Mouse (Mus musculus): ENCODE measurements at regions not wholly inside any gene's neighbourhood (a gene's known extent, or its start where the extent isn't known, plus 50 kb on each side); places are given as distances from the start of the nearest gene placed in this dataset.
A peak's percentile ranks its signal among the peaks of the same experiment; 100 is the strongest.

DNA sequence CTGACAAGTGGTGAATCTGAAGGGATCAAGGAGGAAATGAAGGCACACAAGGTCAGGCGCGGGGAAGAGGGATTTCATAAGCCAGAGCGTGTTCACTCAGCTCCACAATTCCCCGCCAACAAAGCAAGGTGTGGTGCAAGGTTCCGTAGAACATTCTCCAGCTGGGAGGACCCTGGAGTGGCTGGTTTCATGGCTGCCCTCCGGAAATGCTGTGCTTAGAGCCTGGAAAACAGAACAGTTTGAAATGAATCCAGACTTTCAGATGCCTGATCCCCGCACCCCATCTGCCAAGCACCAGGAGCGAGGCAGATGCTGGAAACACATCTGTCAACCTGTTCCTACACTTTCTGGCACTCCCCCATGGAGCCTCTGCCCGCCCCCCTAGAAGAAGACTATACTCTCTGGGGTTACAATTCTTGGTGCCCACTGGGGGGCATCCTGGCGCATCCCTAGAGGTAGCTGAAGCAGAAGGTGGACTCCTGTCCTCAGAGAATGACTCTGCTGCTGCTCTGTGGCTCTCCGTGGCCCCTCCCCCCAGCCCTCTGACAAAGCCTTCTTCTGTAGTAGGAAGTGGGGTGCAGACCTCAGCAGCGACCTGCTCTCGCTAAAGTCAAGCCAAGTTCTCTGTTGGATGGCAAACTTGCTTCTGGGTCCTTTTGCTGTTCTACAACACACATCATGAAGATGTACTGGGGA, 54.5 kb upstream of the Mafb start:
- DNase-seq (ENCODE audit: low spot score), result no peak

DNA sequence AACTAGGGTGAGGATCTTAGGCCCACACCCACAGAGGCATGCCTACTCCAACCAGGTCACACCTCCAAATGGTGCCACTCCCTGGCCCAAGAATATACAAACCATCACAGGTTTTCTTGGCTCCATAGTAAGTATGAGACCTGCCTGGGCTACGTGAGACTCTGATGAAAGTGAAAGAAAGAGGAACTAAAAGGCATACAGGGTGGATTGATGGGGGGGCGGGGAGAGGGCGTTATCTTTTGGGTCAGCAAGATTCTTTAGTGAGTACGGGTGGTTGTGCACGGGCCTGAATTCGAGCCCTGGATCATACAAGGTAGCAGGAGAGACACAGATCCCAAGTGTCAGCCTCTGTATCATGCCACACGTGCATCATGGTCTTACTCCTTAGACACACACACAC, 57.6 kb upstream of the Mafb start:
- no peak for DNase-seq (ENCODE audit: low spot score)

DNA sequence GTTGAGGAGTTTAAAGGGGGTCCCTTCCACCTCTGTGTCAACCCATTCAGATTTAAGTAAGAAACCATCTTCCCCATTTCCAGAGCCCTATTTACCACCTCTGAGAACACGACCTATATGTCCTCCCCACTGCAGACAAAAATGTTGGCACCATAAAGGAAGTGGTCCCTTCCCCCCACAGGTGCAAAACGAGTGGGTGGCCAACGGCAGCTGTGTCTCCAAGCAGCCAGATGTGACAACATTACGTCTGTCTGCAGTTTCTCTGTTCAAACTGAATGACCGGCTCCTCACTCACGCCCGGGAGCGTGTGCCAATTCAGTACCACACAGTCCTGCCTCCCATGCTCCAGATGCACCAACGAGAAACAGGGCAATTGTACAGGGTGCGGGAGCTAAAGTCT, 60.6 kb upstream of the Mafb start:
- no peak for DNase-seq (ENCODE audit: low spot score)

DNA sequence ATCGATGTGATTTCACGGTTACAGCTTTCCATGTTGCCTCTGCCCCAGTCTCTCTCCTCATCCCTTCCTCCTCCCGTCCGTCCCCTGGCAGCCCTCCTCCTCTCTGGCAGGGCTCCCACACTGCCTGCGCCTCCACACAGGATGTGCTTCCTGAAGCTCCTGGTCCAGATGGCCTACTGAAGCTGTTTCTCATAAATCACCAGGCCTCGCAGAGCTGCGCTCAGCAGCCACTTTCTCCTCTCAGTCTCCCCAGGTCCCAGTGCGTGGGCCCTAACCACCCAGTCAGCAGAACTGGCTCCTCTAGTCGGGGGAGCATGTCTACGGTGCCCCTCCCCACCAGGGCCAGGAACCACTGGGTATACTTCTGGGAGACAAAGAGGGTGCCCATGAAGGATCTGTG, 66.4 kb upstream of the Mafb start:
- DNase-seq (ENCODE audit: low spot score), result peak; percentile 56

DNA sequence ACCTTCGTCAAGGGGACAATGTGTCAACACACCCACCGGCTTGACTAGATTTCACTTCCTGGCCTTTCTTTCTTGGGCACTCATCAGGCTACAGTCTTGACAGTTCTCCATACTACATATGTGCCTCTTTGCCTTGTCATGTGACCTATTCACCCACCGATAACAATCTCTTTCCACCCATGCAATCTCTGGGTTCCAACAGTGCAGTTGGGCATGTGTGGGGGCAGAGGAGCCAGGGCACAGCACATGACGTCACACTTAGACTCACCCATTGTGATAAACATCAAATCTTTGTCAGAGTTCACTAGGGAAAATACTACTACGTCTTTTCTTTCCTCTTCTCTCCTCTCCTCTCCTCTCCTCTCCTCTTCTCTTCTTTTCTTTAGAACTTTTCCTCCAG, 67.8 kb upstream of the Mafb start:
- DNase-seq (ENCODE audit: low spot score), result no peak

DNA sequence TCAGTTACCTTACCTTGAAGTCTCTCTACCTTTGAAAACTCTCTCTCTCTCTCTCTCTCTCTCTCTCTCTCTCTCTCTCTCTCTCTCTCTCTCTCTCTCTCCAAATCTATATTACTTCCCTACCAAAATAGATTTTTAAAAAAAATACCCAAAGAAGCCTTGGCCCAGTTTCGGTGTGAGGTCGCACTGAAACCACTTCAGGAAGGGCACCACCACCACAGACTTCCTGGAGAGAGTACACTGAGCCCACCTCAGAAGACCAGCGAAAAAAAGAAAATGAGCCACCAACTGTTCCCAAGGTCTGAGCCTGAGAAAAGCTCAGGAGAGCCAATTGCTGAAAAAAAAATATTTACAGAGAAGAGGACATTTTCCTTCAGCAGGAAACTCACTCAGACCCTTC, 68.8 kb upstream of the Mafb start:
- no peak for DNase-seq (ENCODE audit: low spot score)

DNA sequence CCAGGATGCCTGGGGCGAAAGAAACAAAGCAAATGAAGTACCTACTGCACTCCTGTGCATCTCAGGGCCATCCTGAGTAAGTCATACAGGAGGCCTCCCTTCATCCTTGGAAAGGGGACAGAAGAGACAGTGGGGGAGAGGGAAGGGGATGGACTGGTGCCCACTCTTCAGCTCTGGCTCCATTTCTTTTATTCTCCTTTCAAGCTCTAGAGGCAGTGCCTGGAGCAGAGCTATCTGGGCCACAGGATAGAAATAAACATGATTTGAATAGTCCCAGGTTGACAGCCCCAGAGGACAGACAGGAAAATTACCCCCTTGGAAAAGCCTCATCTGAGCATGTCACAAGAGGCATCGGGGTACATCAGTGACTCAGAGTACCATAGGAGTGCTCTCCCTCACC, 72.2 kb upstream of the Mafb start:
- no peak for DNase-seq (ENCODE audit: low spot score)

DNA sequence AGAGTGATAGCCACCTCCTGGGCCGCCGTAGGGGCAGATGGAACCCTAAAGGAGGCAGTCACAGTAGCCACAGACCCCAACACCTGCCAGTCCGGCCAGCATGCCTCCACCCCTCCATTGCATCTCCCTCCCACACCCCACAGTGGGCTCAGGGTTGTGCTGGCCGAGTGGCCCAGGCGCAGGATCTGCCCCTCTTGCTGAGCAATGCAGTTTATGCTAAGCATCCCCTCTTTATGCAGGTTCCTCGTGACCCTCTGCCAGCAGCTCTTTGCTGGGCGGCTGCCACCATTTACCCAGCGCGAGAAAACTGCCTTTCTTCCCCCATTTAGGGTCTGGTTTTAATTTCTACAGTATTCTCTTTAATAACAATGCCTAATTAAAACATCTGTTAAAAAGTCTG, 73.4 kb upstream of the Mafb start:
- no peak for DNase-seq (ENCODE audit: low spot score)

DNA sequence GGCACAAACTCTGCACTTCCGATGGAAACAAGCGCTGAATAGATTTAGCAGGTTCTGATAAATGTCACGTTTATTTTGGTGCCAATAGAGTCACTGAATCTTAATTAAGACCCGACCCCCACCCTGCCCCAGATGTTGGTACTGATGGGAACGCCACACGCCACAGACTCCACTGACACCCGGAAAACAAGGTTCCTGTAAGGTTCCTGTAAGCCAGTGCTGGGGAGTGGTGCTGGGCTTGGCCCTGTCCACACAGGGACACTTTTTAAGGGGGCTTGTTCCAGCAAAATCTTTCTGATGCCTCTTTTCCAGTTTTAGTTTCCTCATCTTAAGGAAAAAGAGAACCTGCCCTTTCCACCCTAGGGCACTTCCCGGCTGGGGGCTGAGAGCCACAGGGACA, 84.2 kb upstream of the Mafb start:
- DNase-seq (ENCODE audit: low spot score), result no peak

DNA sequence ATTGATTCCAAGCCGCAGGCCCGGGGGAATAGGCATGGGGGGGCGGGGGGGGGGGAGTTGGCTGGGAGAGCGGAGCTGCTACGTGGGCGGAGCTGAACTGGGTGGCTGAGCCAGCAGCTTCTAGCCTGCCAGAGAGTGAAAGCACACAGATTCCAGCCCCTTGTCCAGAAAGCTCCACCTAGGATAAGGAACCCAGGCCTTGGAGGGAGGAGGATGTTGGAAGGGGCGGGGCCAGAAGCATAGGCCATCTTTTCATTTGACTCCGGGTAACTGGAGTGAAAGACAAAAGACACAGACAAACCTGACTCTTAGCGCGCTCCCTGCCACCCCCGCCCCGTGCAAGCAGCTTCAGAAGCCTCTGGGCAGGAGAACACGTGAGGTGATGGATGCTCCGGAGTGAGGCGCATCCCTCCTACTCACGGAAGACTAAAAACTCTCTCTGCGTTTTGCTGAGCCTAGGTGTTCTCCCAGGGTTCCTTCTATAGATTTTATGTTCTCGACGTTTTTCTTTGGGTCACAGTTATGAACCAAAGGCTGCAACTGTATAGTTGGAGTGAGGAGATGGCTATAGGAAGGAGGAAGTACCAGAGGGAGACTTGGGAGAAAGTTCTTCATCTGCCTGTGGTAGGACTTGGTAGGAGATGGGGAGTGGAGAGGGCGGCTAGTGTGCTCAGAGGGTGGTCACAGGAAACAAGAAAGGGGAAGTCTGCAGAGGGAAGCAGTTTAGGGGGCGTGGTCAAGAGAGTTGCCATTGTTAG, 84.8 kb upstream of the Mafb start:
- DNase-seq (ENCODE audit: low spot score), result peak; percentile 52

DNA sequence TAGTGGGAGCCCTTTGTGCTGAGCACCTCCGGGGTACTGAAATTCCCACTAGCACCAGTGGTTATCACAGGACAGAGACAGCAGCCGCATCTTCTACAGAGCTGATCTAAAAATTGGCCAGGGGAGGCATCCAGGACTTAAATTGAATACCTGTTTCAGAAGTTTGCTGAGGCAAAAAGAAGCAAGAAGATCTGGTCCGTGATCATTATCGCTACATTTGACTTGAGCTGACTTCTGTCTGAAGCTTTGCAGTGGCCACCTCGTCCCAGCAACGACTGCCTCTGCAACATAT, 85.3 kb upstream of the Mafb start:
- no peak for DNase-seq (ENCODE audit: low spot score)

DNA sequence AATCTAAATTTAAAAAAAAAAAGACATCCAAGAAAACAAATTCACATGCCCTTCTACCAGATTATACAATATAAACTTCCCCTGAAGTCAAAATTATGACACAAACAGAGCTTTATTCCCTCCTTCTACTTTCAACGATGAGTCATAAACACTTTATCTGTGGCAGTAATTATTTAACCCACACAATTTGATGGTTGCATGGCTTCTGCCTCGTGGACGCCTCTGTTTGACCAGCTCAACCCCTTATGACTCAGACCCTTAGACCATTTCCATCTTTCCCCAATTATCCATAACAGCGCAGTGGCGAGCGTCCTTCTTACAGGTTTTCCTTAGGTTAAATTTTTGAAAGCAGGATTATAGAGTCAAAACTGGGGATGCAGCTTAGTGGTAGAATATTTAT, 85.9 kb upstream of the Mafb start:
- DNase-seq (ENCODE audit: low spot score), result no peak

DNA sequence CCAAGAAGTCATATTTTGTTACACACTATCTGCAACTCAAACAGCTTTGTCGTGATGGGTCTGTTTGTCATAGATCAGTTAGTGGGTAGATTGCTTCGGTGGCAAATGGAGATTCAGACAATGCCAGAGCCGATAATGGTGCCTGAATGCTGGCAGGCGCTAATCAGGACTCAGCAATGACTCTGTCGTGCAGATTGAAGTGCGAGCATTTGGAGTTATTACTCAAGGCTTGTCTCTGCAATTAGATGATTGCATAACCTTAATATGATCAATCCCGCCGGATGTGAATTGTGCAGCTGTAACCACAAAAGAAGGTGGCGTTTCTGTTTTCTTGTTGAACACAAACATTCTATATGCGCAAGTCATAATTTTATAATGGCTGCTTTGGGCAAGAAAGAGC, 88.8 kb upstream of the Mafb start:
- DNase-seq (ENCODE audit: low spot score), result no peak

DNA sequence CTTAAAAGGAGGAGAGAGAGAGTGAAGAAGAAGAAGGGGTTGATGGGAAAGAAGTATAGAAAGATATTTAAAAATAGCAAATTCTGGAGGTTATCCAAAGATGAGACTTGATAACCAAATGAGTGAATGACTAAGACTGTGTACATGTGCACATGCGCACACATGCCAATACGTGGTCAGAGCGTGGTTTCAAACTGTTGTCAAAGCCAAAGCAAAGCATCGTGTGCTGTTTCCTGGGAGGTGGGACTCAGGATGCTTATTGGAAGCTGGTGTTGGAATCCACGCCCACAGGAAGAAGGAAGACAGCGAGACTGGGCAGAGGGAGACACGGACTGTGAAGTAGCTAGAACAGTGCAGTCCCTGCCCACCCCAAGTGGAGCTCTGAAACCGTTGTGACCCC, 89.8 kb upstream of the Mafb start:
- no peak for DNase-seq (ENCODE audit: low spot score)

DNA sequence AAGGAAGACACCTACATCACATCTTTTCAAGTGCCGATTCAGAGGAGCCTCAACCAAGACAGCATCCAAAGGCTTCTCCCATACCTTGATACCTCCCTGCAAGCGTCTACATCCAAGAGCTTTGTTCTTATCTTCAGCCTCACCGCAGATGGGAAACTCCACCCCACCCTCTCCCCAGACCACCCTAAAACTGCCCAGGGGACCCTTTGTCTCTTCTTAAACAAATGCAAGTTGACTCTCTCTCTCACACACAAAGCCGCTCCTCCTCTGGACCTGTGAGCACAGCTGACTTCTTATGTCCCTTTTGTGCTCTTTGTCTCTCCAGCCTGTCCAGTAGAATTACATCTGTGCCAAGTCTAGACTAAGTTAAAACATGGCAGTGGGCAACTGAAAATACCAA, 104.7 kb upstream of the Mafb start:
- DNase-seq (ENCODE audit: low spot score), result no peak

DNA sequence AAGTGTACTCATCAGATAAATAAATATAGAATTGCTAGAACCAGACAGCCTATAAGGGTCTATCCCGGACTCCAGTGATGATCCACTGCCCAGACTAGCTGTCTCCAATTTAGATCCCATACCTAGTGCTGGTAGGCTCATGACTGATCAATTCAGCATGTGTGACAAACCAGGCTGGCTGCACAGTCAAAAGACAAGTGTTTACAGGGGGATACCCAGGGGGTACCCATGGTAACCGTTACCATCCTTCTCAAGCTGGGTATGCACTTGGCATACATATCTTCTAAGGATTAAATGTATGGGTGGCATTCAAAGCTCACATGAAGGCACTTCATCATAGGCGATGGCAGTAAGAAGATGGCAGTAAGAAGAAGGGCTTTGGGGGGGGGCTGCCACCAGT, 109.3 kb upstream of the Mafb start:
- DNase-seq (ENCODE audit: low spot score), result no peak

DNA sequence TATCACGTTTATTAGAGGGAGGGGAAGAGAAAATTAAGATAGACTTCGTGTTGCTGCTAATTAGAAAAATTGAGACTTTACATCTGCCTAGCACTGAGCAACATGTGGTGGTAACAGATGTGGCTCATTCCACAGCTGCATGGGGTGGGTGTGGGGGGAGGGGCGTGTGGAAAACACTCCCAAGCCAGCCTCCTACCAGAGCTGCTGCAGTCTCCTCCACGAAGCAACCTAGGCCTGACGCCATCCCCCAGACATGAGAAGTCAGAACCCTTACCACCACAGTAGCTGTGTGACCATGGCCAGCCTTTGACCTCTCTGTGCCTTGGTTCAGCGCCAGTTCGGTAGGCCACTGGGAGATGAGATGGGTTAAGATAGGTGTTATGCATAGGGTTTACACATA, 112.4 kb upstream of the Mafb start:
- no peak for DNase-seq (ENCODE audit: low spot score)

DNA sequence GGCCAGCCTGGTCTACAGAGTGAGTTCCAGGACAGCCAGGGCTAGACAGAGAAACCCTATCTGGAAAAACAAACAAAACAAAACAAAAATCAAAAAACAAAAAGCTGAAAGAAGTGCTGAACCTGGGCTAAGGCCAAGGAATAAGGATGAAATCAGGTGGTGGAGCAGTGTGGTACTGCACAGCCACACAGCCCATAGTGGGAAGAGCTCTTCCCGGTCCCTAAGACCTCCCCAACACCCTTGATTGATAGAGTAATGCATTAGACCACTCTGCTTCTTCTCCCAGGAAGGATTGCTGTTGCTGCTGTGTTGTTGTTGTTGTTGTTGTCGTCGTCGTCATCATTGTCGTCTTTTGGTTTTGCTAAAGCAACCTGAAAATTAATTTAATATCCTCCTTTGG, 118.2 kb upstream of the Mafb start:
- no peak for DNase-seq (ENCODE audit: low spot score)

DNA sequence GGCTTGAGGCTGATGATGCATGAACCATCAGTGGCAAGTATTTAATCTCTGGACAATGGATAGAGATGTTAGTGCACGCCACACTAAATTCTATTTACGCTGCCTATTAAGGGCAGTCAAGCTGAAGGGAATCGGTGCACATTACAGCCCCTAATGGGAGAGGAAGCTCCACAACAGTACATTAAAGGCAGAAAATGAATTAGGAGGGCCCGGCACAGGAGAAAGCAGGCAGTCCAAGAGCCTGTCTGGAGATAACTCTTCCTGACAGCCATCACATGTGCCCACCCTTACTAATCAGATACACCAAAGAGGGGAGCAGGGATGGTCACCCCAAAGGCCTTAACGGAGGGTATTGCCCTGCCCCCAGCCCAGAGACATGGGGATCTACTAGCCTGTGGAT, 118.7 kb upstream of the Mafb start:
- DNase-seq (ENCODE audit: low spot score), result no peak

DNA sequence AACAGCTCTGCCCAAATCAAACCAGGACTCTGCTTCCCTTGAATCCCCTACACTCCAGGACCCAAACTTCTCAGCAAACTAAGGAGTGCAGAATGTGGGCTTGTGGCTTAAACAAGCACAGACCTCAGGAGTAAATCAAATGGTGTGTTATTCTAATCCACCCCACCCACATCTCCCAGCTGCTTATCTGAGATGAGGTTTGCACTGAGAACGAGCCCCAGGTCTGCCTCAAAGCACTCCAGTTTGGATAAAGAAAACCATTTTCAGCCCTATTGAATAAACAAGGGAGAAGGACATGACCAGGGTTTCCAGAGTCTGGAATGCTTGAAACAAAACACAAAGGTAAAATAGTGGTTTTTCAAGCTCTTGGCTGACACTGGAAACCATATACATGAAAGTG, 132.9 kb upstream of the Mafb start:
- DNase-seq (ENCODE audit: low spot score), result no peak

DNA sequence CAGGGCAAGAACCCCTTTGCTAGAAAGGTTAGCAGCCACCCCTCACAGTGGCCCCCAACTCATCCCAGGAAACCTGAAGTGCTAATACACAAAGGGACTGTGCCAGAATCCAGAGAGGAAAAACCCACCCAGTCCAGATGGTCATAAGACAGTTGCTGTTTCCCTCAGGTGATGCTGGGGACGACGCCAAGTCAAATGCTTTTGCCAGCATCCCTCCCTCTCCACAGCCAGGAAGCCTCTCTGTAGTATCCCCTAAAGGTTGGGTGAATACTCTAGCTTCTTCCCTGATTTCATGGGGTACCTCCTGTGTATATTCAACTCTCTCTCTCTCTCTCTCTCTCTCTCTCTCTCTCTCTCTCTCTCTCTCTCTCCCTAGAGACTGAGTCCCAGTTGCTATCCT, 136.0 kb upstream of the Mafb start:
- DNase-seq (ENCODE audit: low spot score), result no peak

DNA sequence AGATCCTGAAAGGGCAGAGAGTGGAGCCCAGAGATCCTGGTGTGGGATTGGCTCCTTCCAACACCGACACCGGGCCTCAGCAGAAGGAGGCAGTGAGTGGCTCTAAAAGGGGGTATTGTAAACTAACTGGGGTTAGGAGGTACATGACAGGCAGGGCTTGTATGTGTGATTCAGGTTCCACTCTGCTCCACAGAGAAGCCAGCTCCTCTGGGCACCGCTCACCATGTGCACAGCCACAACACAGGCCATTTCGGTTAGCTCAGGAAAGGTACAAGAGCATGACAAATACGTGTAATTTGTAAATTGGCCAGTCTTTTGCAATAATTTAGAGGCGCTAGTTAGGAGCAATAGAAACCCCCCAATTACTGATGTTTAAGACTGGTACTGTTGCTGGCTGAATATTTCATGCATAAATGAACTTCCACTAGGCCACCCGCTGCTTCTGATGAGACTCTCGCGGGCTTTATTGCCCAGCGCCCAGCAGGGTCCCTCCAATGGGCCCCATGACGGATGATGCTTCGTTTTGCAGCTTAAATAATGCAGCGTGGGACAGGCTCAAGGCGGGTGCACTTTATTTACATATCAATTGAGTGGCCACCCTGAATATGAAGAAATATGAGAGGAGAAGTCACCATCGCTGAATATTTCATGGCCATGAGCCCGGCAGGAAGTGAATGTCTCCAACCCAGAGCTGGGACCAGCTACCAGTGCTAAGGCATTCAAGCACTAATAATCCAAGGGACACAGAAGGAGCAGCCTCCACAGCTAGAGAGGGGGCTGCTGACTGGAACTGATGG, 136.9 kb upstream of the Mafb start:
- no peak for DNase-seq (ENCODE audit: low spot score)

DNA sequence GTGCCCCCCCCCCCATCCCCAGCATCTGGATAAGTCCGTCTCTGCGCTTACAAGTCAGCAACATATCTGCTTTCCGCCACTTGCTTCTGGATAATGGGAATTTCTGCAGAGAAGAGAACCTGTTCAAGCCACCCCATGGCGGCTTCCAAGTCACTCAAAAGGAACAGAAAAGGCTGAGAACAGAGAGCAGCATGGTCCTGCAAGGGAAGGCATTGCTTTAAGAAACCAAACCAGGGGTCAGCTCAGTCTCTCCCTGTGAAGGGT, 137.5 kb upstream of the Mafb start:
- no peak for DNase-seq (ENCODE audit: low spot score)

DNA sequence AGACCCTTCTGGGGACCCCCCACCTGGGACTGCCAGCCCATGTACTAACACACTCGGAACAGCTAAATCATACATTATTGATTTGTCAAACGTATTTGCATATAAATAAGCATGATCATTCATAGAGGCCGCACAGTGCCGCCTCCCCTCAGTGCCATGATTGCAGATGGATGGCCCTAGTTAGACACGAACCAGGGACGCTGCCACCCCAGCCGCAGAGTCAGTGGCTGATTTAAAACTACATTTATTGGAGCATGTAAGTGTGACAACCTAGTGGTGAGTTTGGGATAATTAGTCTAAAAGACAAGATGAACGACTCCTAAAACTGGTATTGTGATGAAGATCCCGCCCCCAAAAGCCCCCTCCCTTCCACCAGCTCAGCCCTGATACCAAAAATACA, 138.3 kb upstream of the Top1 start:
- no peak for DNase-seq (ENCODE audit: low spot score)

Data from lung, postnatal 25 days (tissue).